Mouse (Mus musculus) heart, embryonic 13.5 days (tissue): ENCODE measurements around the gene Fmo1. TPM values are rescaled to one million over a fixed set of nuclear protein-coding genes. Genes with fewer than 3 reads are reported as not detected.

Source experiments
- ATAC-seq: fragments of 200-750 bp; cut with Nextera tagmentation; 2 replicates; pipeline ENCODE4 v1.8.0; 2017; ENCODE audit warnings: moderate TSS enrichment; ENCODE audit not compliant: insufficient number of reproducible peaks, low FRiP score, low TSS enrichment; ENCODE audit errors: extremely low read depth
- H3K27ac ChIP-seq: fragments of 300-500 bp; sonication (generic); replicated peaks from 2 replicates; pipeline ENCODE4 v1.5.1; 2015; ENCODE audit warnings: moderate library complexity, mild to moderate bottlenecking, inconsistent platforms
- H3K27me3 ChIP-seq: fragments of 300-500 bp; sonication (generic); replicated peaks from 2 replicates; pipeline ENCODE4 v1.6.1; 2015; ENCODE audit warnings: mild to moderate bottlenecking, inconsistent platforms
- H3K36me3 ChIP-seq: fragments of 300-500 bp; sonication (generic); 2 replicates; pipeline ENCODE4 v1.6.1; 2015; ENCODE audit warnings: mild to moderate bottlenecking, inconsistent platforms
- H3K4me1 ChIP-seq: fragments of 300-500 bp; sonication (generic); 2 replicates; pipeline ENCODE4 v1.6.1; 2015; ENCODE audit warnings: inconsistent platforms
- H3K4me2 ChIP-seq: fragments of 300-500 bp; sonication (generic); 2 replicates; pipeline ENCODE4 v1.6.1; 2015; ENCODE audit warnings: inconsistent platforms, mild to moderate bottlenecking, moderate library complexity
- H3K4me3 ChIP-seq: fragments of 300-500 bp; sonication (generic); 2 replicates; pipeline ENCODE4 v1.5.1; 2015; ENCODE audit warnings: moderate library complexity, mild to moderate bottlenecking, inconsistent platforms
- H3K9ac ChIP-seq: fragments of 300-500 bp; sonication (generic); 2 replicates; pipeline ENCODE4 v1.6.1; 2015; ENCODE audit warnings: inconsistent platforms, mild to moderate bottlenecking, moderate library complexity
- H3K9me3 ChIP-seq: fragments of 300-500 bp; sonication (generic); 2 replicates; pipeline ENCODE4 v1.6.1; 2016; ENCODE audit warnings: inconsistent platforms
- WGBS: fragments of 180-500 bp; shearing (Covaris S2); methylation state at CpG from one replicate; pipeline ENCODE4 v1.1.7; 2015; ENCODE audit warnings: mixed read lengths; 5-methylcytosine and 5-hydroxymethylcytosine counted together
- polyA plus RNA-seq: library from polyadenylated mRNA; unstranded; fragments of >200 nt; fragmentation: Nextera tagmentation; extraction: Ambion mirVana; gene quantifications from 2 replicates; pipeline ENCODE4 v1.2.1, GENCODE M21; 2015

Fmo1 gene
- polyA plus RNA-seq, 1 experiment from 2014 or later: 3.7 TPM

GRCm38 (mm10) chr1:162831838-162832573, 34.4 kb downstream of the Fmo1 start:
- Histone ChIP-seq H3K27me3 (no peaks in the 10 kb centered on the region), H3K4me1 (no peaks in the 10 kb centered on the region; the same call in 1 of the 2 replicates), H3K27ac (no peak overlapping the region), H3K4me2 (peak overlapping the region; percentile 37), H3K9me3 (no peaks in the 10 kb centered on the region), H3K9ac (no peak overlapping the region), H3K4me3 (0 out of 2 replicates have a peak overlapping the region, but pooled peaks have one; percentile 8), H3K36me3 (no peaks in the 10 kb centered on the region)
- 17% methylated on average over 5 of the region's 5 CpGs for WGBS
- ATAC-seq: no peak

GRCm38 (mm10) chr1:162819280-162819679, 47.1 kb downstream of the Fmo1 start:
- no peak for ATAC-seq
- H3K4me3 ChIP-seq: no peak overlapping the region
- WGBS: 82% methylated on average over 5 of the region's 5 CpGs

GRCm38 (mm10) chr1:162815381-162816127, 50.9 kb downstream of the Fmo1 start:
- H3K9ac ChIP-seq: no peak overlapping the region
- H3K4me3 ChIP-seq: no peak overlapping the region
- no peaks in the 10 kb centered on the region for H3K36me3 ChIP-seq
- no peaks in the 10 kb centered on the region for H3K9me3 ChIP-seq
- no peaks in the 10 kb centered on the region for H3K4me1 ChIP-seq
- H3K27ac ChIP-seq: no peak overlapping the region
- no peaks in the 10 kb centered on the region for H3K27me3 ChIP-seq
- ATAC-seq: no peak
- WGBS: 82% methylated on average over 10 of the region's 10 CpGs
- no peak overlapping the region for H3K4me2 ChIP-seq

More at GRCm38 (mm10) chr1:162819280-162819679, 47.1 kb downstream of the Fmo1 start:
- Histone ChIP-seq H3K27me3 (no peaks in the 10 kb centered on the region), H3K36me3 (no peaks in the 10 kb centered on the region), H3K27ac (no peak overlapping the region), H3K9ac (no peak overlapping the region), H3K4me1 (no peaks in the 10 kb centered on the region), H3K9me3 (no peaks in the 10 kb centered on the region), H3K4me2 (no peak overlapping the region)

- WGBS: 70% methylated on average over 4 of the region's 4 CpGs
- no peak overlapping the region for H3K4me3 ChIP-seq
- H3K4me1 ChIP-seq: no peaks in the 10 kb centered on the region
- ATAC-seq: no peak
- no peaks in the 10 kb centered on the region for H3K36me3 ChIP-seq
- no peak overlapping the region for H3K27ac ChIP-seq
- H3K9ac ChIP-seq: no peak overlapping the region
- no peaks in the 10 kb centered on the region for H3K27me3 ChIP-seq
- H3K9me3 ChIP-seq: no peaks in the 10 kb centered on the region
- H3K4me2 ChIP-seq: no peak overlapping the region
Measured at GRCm38 (mm10) chr1:162814932-162815331, 51.5 kb downstream of the Fmo1 start.

GRCm38 (mm10) chr1:162813836-162814156, 52.6 kb downstream of the Fmo1 start, which contains the start of gene Fmo4:
Gene Fmo4, minus strand, starts transcription at chr1:162813972.
- H3K36me3 ChIP-seq: no peaks in the 10 kb centered on the region
- H3K4me1 ChIP-seq: no peaks in the 10 kb centered on the region
- no peaks in the 10 kb centered on the region for H3K27me3 ChIP-seq
- H3K27ac ChIP-seq: no peak within 1 kb of the TSS
- H3K9me3 ChIP-seq: no peaks in the 10 kb centered on the region
- 41% methylated on average over 8 of the region's 8 CpGs for WGBS
- peak within 1 kb of the TSS; percentile 44 for H3K4me2 ChIP-seq
- 0 out of 2 replicates have a peak within 1 kb of the TSS, but pooled peaks have one; percentile 16 for H3K4me3 ChIP-seq
- no peak for ATAC-seq
- no peak within 1 kb of the TSS for H3K9ac ChIP-seq

GRCm38 (mm10) chr1:162813143-162813835, 53.1 kb downstream of the Fmo1 start:
- Histone ChIP-seq H3K9me3 (no peaks in the 10 kb centered on the region), H3K4me2 (peak overlapping the region; percentile 44), H3K27ac (no peak overlapping the region), H3K27me3 (no peaks in the 10 kb centered on the region), H3K36me3 (no peaks in the 10 kb centered on the region), H3K9ac (no peak overlapping the region), H3K4me1 (no peaks in the 10 kb centered on the region), H3K4me3 (0 out of 2 replicates have a peak overlapping the region, but pooled peaks have one; percentile 16)
- 75% methylated on average over 9 of the region's 9 CpGs for WGBS
- no peak for ATAC-seq

- WGBS: 75% methylated on average over 3 of the region's 3 CpGs
- no peak overlapping the region for H3K9ac ChIP-seq
Measured at GRCm38 (mm10) chr1:162808541-162808940, 57.9 kb downstream of the Fmo1 start.

GRCm38 (mm10) chr1:162807441-162807840, 59.0 kb downstream of the Fmo1 start:
- ATAC-seq: no peak
- no peak overlapping the region for H3K4me2 ChIP-seq
- WGBS: 77% methylated on average over 5 of the region's 5 CpGs
- H3K27me3 ChIP-seq: no peaks in the 10 kb centered on the region
- no peak overlapping the region for H3K27ac ChIP-seq
- H3K36me3 ChIP-seq: no peaks in the 10 kb centered on the region
- no peak overlapping the region for H3K4me3 ChIP-seq
- H3K9me3 ChIP-seq: no peaks in the 10 kb centered on the region
- no peaks in the 10 kb centered on the region for H3K4me1 ChIP-seq
- no peak overlapping the region for H3K9ac ChIP-seq

More at GRCm38 (mm10) chr1:162808541-162808940, 57.9 kb downstream of the Fmo1 start:
- H3K9me3 ChIP-seq: no peaks in the 10 kb centered on the region
- no peak overlapping the region for H3K4me3 ChIP-seq
- H3K4me2 ChIP-seq: no peak overlapping the region
- H3K27me3 ChIP-seq: no peaks in the 10 kb centered on the region
- no peak for ATAC-seq
- H3K27ac ChIP-seq: no peak overlapping the region
- H3K36me3 ChIP-seq: no peaks in the 10 kb centered on the region
- no peaks in the 10 kb centered on the region for H3K4me1 ChIP-seq

GRCm38 (mm10) chr1:162805011-162805410, 61.4 kb downstream of the Fmo1 start:
- no peaks in the 10 kb centered on the region for H3K36me3 ChIP-seq
- H3K9ac ChIP-seq: no peak overlapping the region
- no peak overlapping the region for H3K27ac ChIP-seq
- no peak overlapping the region for H3K4me2 ChIP-seq
- no peaks in the 10 kb centered on the region for H3K4me1 ChIP-seq
- 53% methylated on average over 5 of the region's 5 CpGs for WGBS
- H3K4me3 ChIP-seq: no peak overlapping the region
- ATAC-seq: no peak
- H3K9me3 ChIP-seq: no peaks in the 10 kb centered on the region
- no peaks in the 10 kb centered on the region for H3K27me3 ChIP-seq

- Histone ChIP-seq H3K4me3 (no peak overlapping the region), H3K4me1 (no peaks in the 10 kb centered on the region), H3K36me3 (no peaks in the 10 kb centered on the region), H3K4me2 (no peak overlapping the region), H3K27me3 (no peaks in the 10 kb centered on the region), H3K27ac (no peak overlapping the region), H3K9ac (no peak overlapping the region), H3K9me3 (no peaks in the 10 kb centered on the region)
- no peak for ATAC-seq
Measured at GRCm38 (mm10) chr1:162796441-162796840, 70.0 kb downstream of the Fmo1 start.

- Histone ChIP-seq H3K4me3 (no peak overlapping the region), H3K4me2 (no peak overlapping the region), H3K4me1 (no peaks in the 10 kb centered on the region), H3K9ac (no peak overlapping the region), H3K36me3 (no peaks in the 10 kb centered on the region), H3K9me3 (no peaks in the 10 kb centered on the region), H3K27ac (no peak overlapping the region), H3K27me3 (no peaks in the 10 kb centered on the region)
- ATAC-seq: no peak
- WGBS: 68% methylated on average over 7 of the region's 7 CpGs
Measured at GRCm38 (mm10) chr1:162792306-162793044, 73.9 kb downstream of the Fmo1 start.
